Mouse (Mus musculus) C2C12 (cell line): ENCODE results near the gene Dph1.

ENCODE experiments used
- CTCF ChIP-seq: IDR thresholded peaks from one replicate; pipeline ENCODE4 v1.5.1; 2011; ENCODE audit not compliant: control insufficient read depth, insufficient read depth, insufficient read length
- FOSL1 ChIP-seq: IDR thresholded peaks from one replicate; pipeline ENCODE4 v1.8.0; 2011; ENCODE audit warnings: mild to moderate bottlenecking, low read length; ENCODE audit not compliant: poor library complexity, insufficient read depth, severe bottlenecking
- MAX ChIP-seq: IDR thresholded peaks from one replicate; pipeline ENCODE4 v1.6.1; 2011; ENCODE audit warnings: mild to moderate bottlenecking, control low read depth
- MYOG ChIP-seq: IDR thresholded peaks from one replicate; pipeline ENCODE4 v1.6.1; 2011; ENCODE audit not compliant: control insufficient read depth, insufficient read length; ENCODE audit errors: extremely low read depth
- USF1 ChIP-seq: IDR thresholded peaks from one replicate; pipeline ENCODE4 v1.6.1; 2011; ENCODE audit warnings: low read depth, mild to moderate bottlenecking, control low read depth, moderate library complexity

DNA sequence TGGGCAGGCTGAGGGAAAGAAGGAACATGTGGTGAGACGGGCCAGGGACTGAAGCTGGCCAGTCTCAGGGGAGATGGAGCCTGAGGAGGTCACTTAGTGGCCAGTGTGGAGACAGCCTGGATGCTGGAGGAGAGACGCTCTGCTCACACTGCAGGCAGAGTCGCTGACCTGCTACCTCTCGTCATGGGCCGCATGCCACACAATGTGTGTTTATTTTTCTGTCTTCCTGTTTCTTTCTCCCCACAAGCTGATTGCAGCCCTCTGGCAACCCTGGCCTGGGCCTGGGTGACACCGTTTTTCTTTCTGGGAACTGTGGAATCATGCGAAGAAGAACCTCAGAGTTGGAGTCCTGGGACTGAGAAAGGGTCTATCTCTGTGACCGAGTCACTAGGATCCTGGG lies 10.7 kb upstream of the Dph1 start:
- TF ChIP-seq MYOG (no peak), CTCF (no peak), MAX (no peak), USF1 (no peak), FOSL1 (no peak)
